Mouse (Mus musculus): ENCODE results near the gene Gm12666. TPM values are rescaled to one million over a fixed set of nuclear protein-coding genes. Genes with fewer than 3 reads are reported as not detected.
"Not testable (repeated sequence)": the region's sequence is repeated elsewhere in the genome, so short reads cannot be mapped to it uniquely, and the experiment has no call there.

The Gm12666 gene
- polyA plus RNA-seq (2015; fragmentation: Nextera tagmentation; extraction: Ambion mirVana), result not detected in 2 replicates

GRCm38 (mm10) chr4:92191649-92192048 is at the start of gene Gm12666:
Gm12666 (minus strand) TSS chr4:92191749.
- 96% methylated on average over 1 of the region's 1 CpGs for WGBS
- H3K4me2 ChIP-seq (ENCODE audit: low read length); H3K9me3 ChIP-seq (replicated peaks; ENCODE audit: control insufficient read depth, low read length, poor library complexity, severe bottlenecking); H3K9ac ChIP-seq (ENCODE audit: low read depth, low read length); H3K27me3 ChIP-seq (ENCODE audit: control insufficient read depth, insufficient read depth, low read depth, low read length); H3K4me3 ChIP-seq (ENCODE audit: low read depth, low read length); H3K36me3 ChIP-seq (ENCODE audit: control insufficient read depth, insufficient read depth, low read length); H3K27ac ChIP-seq (ENCODE audit: low read length); ATAC-seq; H3K4me1 ChIP-seq (ENCODE audit: control insufficient read depth, insufficient read depth, low read length): not testable (repeated sequence)

DNA sequence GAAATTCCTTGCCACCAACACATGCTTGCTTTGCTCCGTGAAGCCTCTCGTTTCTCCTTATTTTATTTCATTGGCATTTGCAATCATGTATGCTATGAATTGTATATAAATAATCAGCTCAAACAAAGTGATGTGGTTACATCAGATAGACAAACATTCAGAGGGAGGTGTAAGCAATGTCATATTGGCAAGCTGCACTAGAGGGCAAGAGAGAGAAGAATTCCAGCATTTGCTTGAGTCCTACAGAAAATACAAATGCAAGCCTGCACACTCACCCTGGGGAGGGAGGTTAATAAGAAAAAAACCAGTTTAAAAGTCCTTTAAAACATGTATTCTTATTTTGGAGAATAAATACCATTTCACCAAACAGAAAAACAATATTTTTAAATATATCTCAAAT is 34.8 kb upstream of the Gm12666 start:
- Histone ChIP-seq H3K4me1 (ENCODE audit: control insufficient read depth, insufficient read depth, low read length) (no peaks in the 10 kb centered on the region), H3K9me3 (replicated peaks; ENCODE audit: control insufficient read depth, low read length, poor library complexity, severe bottlenecking) (no peaks in the 10 kb centered on the region), H3K9ac (ENCODE audit: low read depth, low read length) (no peak overlapping the region), H3K27ac (ENCODE audit: low read length) (no peak overlapping the region), H3K36me3 (ENCODE audit: control insufficient read depth, insufficient read depth, low read length) (no peaks in the 10 kb centered on the region), H3K4me3 (ENCODE audit: low read depth, low read length) (no peak overlapping the region), H3K4me2 (ENCODE audit: low read length) (no peak overlapping the region), H3K27me3 (ENCODE audit: control insufficient read depth, insufficient read depth, low read depth, low read length) (no peaks in the 10 kb centered on the region)
- no peak for ATAC-seq
- WGBS, result 97% methylated on average over 2 of the region's 2 CpGs

- WGBS, result 88% methylated on average over 1 of the region's 1 CpGs
- H3K27ac ChIP-seq (ENCODE audit: low read length), result no peak overlapping the region
Measured at GRCm38 (mm10) chr4:92216286-92216685, 24.7 kb upstream of the Gm12666 start.

DNA sequence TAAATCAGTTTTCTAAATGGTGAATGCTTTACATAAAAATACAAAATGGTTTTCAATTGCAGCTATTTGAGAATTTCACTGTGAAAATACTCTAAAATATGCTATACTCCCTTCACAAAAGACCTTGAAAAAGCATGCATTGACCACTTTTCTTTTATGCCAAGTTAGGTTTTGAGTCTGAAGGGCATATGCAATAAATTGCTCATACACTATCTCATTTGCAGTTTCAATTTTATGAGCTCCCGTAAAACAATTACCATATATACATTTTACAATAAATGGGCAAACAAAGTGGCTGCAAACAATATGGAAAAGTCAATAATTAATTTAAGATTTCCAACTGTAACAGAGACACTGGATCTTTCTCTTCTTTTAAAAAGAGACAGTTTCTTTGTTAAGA is 38.9 kb downstream of the Gm12666 start:
- ATAC-seq, result no peak
- Histone ChIP-seq H3K9me3 (replicated peaks; ENCODE audit: control insufficient read depth, low read length, poor library complexity, severe bottlenecking) (no peaks in the 10 kb centered on the region), H3K9ac (ENCODE audit: low read depth, low read length) (no peak overlapping the region), H3K27ac (ENCODE audit: low read length) (no peak overlapping the region), H3K4me1 (ENCODE audit: control insufficient read depth, insufficient read depth, low read length) (no peaks in the 10 kb centered on the region), H3K4me2 (ENCODE audit: low read length) (no peak overlapping the region), H3K4me3 (ENCODE audit: low read depth, low read length) (no peak overlapping the region), H3K27me3 (ENCODE audit: control insufficient read depth, insufficient read depth, low read depth, low read length) (no peaks in the 10 kb centered on the region), H3K36me3 (ENCODE audit: control insufficient read depth, insufficient read depth, low read length) (no peaks in the 10 kb centered on the region)
- WGBS, result 89% methylated on average over 1 of the region's 1 CpGs

More at GRCm38 (mm10) chr4:92216286-92216685, 24.7 kb upstream of the Gm12666 start:
- no peak overlapping the region for H3K4me3 ChIP-seq (ENCODE audit: low read depth, low read length)
- no peaks in the 10 kb centered on the region for H3K9me3 ChIP-seq (replicated peaks; ENCODE audit: control insufficient read depth, low read length, poor library complexity, severe bottlenecking)
- H3K9ac ChIP-seq (ENCODE audit: low read depth, low read length), result no peak overlapping the region
- H3K27me3 ChIP-seq (ENCODE audit: control insufficient read depth, insufficient read depth, low read depth, low read length), result no peaks in the 10 kb centered on the region
- no peak for ATAC-seq
- H3K4me2 ChIP-seq (ENCODE audit: low read length), result no peak overlapping the region
- H3K4me1 ChIP-seq (ENCODE audit: control insufficient read depth, insufficient read depth, low read length), result no peaks in the 10 kb centered on the region
- H3K36me3 ChIP-seq (ENCODE audit: control insufficient read depth, insufficient read depth, low read length), result no peaks in the 10 kb centered on the region

- Histone ChIP-seq H3K36me3 (ENCODE audit: control insufficient read depth, insufficient read depth, low read length) (no peaks in the 10 kb centered on the region), H3K4me3 (ENCODE audit: low read depth, low read length) (no peak within 1 kb of the TSS), H3K9me3 (replicated peaks; ENCODE audit: control insufficient read depth, low read length, poor library complexity, severe bottlenecking) (no peaks in the 10 kb centered on the region), H3K4me1 (ENCODE audit: control insufficient read depth, insufficient read depth, low read length) (no peaks in the 10 kb centered on the region), H3K4me2 (ENCODE audit: low read length) (no peak within 1 kb of the TSS), H3K27me3 (ENCODE audit: control insufficient read depth, insufficient read depth, low read depth, low read length) (no peaks in the 10 kb centered on the region), H3K27ac (ENCODE audit: low read length) (no peak within 1 kb of the TSS), H3K9ac (ENCODE audit: low read depth, low read length) (no peak within 1 kb of the TSS)
- ATAC-seq, result no peak
Measured at GRCm38 (mm10) chr4:92147134-92147533, 44.4 kb downstream of the Gm12666 start, which contains the start of gene Izumo3. Izumo3 (minus strand) TSS chr4:92147234.

Other genes with a start within 250 kb of the Gm12666 start
- not detected in 2 replicates for gene Izumo3, start 44.5 kb downstream of the Gm12666 start, polyA plus RNA-seq (2015; fragmentation: Nextera tagmentation; extraction: Ambion mirVana)

All from midbrain, embryonic 16.5 days (tissue).